Mouse (Mus musculus): ENCODE data around the gene Traf2. TPM values are rescaled to one million over a fixed set of nuclear protein-coding genes. Genes with fewer than 3 reads are reported as not detected.

The Traf2 gene
- polyA plus RNA-seq, 1 experiment from 2014 or later, result 19.2 TPM

- 94% methylated on average over 8 of the region's 8 CpGs for WGBS
- no peak for ATAC-seq (ENCODE audit: low FRiP score, low TSS enrichment)
Measured at GRCm38 (mm10) chr2:25536531-25536930, 10.2 kb downstream of the Traf2 start.

GRCm38 (mm10) chr2:25534866-25535182 lies 11.9 kb downstream of the Traf2 start:
- Histone ChIP-seq H3K27ac (replicated peaks; ENCODE audit: low read depth, low read length) (no peak overlapping the region), H3K4me3 (replicated peaks; ENCODE audit: low read depth, low read length) (no peak overlapping the region), H3K9me3 (ENCODE audit: control insufficient read depth, low read length) (no peaks in the 10 kb centered on the region), H3K36me3 (ENCODE audit: control insufficient read depth, insufficient read depth, low read length) (peaks cover 40% of the 10 kb centered on the region), H3K4me1 (ENCODE audit: control insufficient read depth, insufficient read depth, low read length) (no peaks in the 10 kb centered on the region), H3K9ac (replicated peaks; ENCODE audit: low read length) (no peak overlapping the region), H3K27me3 (ENCODE audit: control insufficient read depth, insufficient read depth, low read length) (no peaks in the 10 kb centered on the region), H3K4me2 (ENCODE audit: low read length) (no peak overlapping the region)
- DNase-seq (no peak), ATAC-seq (ENCODE audit: low FRiP score, low TSS enrichment) (no peak)
- WGBS, result 89% methylated on average over 2 of the region's 2 CpGs

More at GRCm38 (mm10) chr2:25536531-25536930, 10.2 kb downstream of the Traf2 start:
- no peaks in the 10 kb centered on the region for H3K4me1 ChIP-seq (ENCODE audit: control insufficient read depth, insufficient read depth, low read length)
- no peak for DNase-seq
- no peak overlapping the region for H3K4me3 ChIP-seq (replicated peaks; ENCODE audit: low read depth, low read length)
- no peak overlapping the region for H3K4me2 ChIP-seq (ENCODE audit: low read length)
- H3K27ac ChIP-seq (replicated peaks; ENCODE audit: low read depth, low read length), result no peak overlapping the region
- no peaks in the 10 kb centered on the region for H3K9me3 ChIP-seq (ENCODE audit: control insufficient read depth, low read length)
- no peak overlapping the region for H3K9ac ChIP-seq (replicated peaks; ENCODE audit: low read length)
- no peaks in the 10 kb centered on the region for H3K27me3 ChIP-seq (ENCODE audit: control insufficient read depth, insufficient read depth, low read length)
- peaks cover 34% of the 10 kb centered on the region for H3K36me3 ChIP-seq (ENCODE audit: control insufficient read depth, insufficient read depth, low read length)

- Histone ChIP-seq H3K4me3 (replicated peaks; ENCODE audit: low read depth, low read length) (no peak overlapping the region), H3K36me3 (ENCODE audit: control insufficient read depth, insufficient read depth, low read length) (peaks cover 43% of the 10 kb centered on the region), H3K27ac (replicated peaks; ENCODE audit: low read depth, low read length) (no peak overlapping the region), H3K4me2 (ENCODE audit: low read length) (no peak overlapping the region), H3K9me3 (ENCODE audit: control insufficient read depth, low read length) (no peaks in the 10 kb centered on the region), H3K9ac (replicated peaks; ENCODE audit: low read length) (no peak overlapping the region), H3K27me3 (ENCODE audit: control insufficient read depth, insufficient read depth, low read length) (no peaks in the 10 kb centered on the region), H3K4me1 (ENCODE audit: control insufficient read depth, insufficient read depth, low read length) (no peaks in the 10 kb centered on the region)
- ATAC-seq (ENCODE audit: low FRiP score, low TSS enrichment) (no peak), DNase-seq (no peak)
- 88% methylated on average over 3 of the region's 3 CpGs for WGBS
Measured at GRCm38 (mm10) chr2:25534178-25534865, 12.4 kb downstream of the Traf2 start.

GRCm38 (mm10) chr2:25533707-25534106 lies 13.0 kb downstream of the Traf2 start:
- no peaks in the 10 kb centered on the region for H3K27me3 ChIP-seq (ENCODE audit: control insufficient read depth, insufficient read depth, low read length)
- H3K4me2 ChIP-seq (ENCODE audit: low read length), result no peak overlapping the region
- no peak overlapping the region for H3K4me3 ChIP-seq (replicated peaks; ENCODE audit: low read depth, low read length)
- no peak overlapping the region for H3K27ac ChIP-seq (replicated peaks; ENCODE audit: low read depth, low read length)
- H3K9ac ChIP-seq (replicated peaks; ENCODE audit: low read length), result no peak overlapping the region
- H3K36me3 ChIP-seq (ENCODE audit: control insufficient read depth, insufficient read depth, low read length), result peaks cover 49% of the 10 kb centered on the region
- DNase-seq (no peak), ATAC-seq (ENCODE audit: low FRiP score, low TSS enrichment) (no peak)
- H3K9me3 ChIP-seq (ENCODE audit: control insufficient read depth, low read length), result no peaks in the 10 kb centered on the region
- 94% methylated on average over 2 of the region's 2 CpGs for WGBS
- no peaks in the 10 kb centered on the region for H3K4me1 ChIP-seq (ENCODE audit: control insufficient read depth, insufficient read depth, low read length)

GRCm38 (mm10) chr2:25526510-25527302 lies 20.0 kb downstream of the Traf2 start:
- Histone ChIP-seq H3K4me2 (ENCODE audit: low read length) (no peak overlapping the region), H3K36me3 (ENCODE audit: control insufficient read depth, insufficient read depth, low read length) (peaks cover 79% of the 10 kb centered on the region), H3K27me3 (ENCODE audit: control insufficient read depth, insufficient read depth, low read length) (no peaks in the 10 kb centered on the region), H3K4me3 (replicated peaks; ENCODE audit: low read depth, low read length) (no peak overlapping the region), H3K9me3 (ENCODE audit: control insufficient read depth, low read length) (no peaks in the 10 kb centered on the region), H3K4me1 (ENCODE audit: control insufficient read depth, insufficient read depth, low read length) (no peaks in the 10 kb centered on the region), H3K27ac (replicated peaks; ENCODE audit: low read depth, low read length) (no peak overlapping the region), H3K9ac (replicated peaks; ENCODE audit: low read length) (no peak overlapping the region)
- ATAC-seq (ENCODE audit: low FRiP score, low TSS enrichment) (no peak), DNase-seq (no peak)
- WGBS, result 95% methylated on average over 9 of the region's 9 CpGs

- Histone ChIP-seq H3K9ac (replicated peaks; ENCODE audit: low read length) (no peak overlapping the region), H3K4me3 (replicated peaks; ENCODE audit: low read depth, low read length) (no peak overlapping the region), H3K4me2 (ENCODE audit: low read length) (no peak overlapping the region), H3K9me3 (ENCODE audit: control insufficient read depth, low read length) (no peaks in the 10 kb centered on the region), H3K4me1 (ENCODE audit: control insufficient read depth, insufficient read depth, low read length) (no peaks in the 10 kb centered on the region), H3K27ac (replicated peaks; ENCODE audit: low read depth, low read length) (no peak overlapping the region), H3K36me3 (ENCODE audit: control insufficient read depth, insufficient read depth, low read length) (peaks cover 11% of the 10 kb centered on the region), H3K27me3 (ENCODE audit: control insufficient read depth, insufficient read depth, low read length) (no peaks in the 10 kb centered on the region)
- DNase-seq (no peak), ATAC-seq (ENCODE audit: low FRiP score, low TSS enrichment) (no peak)
- WGBS, result 67% methylated on average over 3 of the region's 3 CpGs
Measured at GRCm38 (mm10) chr2:25509912-25510311, 36.8 kb downstream of the Traf2 start.

- Histone ChIP-seq H3K36me3 (ENCODE audit: control insufficient read depth, insufficient read depth, low read length) (peaks cover 31% of the 10 kb centered on the region), H3K27me3 (ENCODE audit: control insufficient read depth, insufficient read depth, low read length) (no peaks in the 10 kb centered on the region), H3K4me1 (ENCODE audit: control insufficient read depth, insufficient read depth, low read length) (peaks cover 3% of the 10 kb centered on the region), H3K27ac (replicated peaks; ENCODE audit: low read depth, low read length) (no peak overlapping the region), H3K9me3 (ENCODE audit: control insufficient read depth, low read length) (no peaks in the 10 kb centered on the region), H3K4me2 (ENCODE audit: low read length) (no peak overlapping the region), H3K9ac (replicated peaks; ENCODE audit: low read length) (no peak overlapping the region), H3K4me3 (replicated peaks; ENCODE audit: low read depth, low read length) (no peak overlapping the region)
- no peak for ATAC-seq (ENCODE audit: low FRiP score, low TSS enrichment)
- DNase-seq, result peak; percentile 24
- 28% methylated on average over 5 of the region's 5 CpGs for WGBS
Measured at GRCm38 (mm10) chr2:25506964-25507363, 39.8 kb downstream of the Traf2 start.

- 94% methylated on average over 4 of the region's 4 CpGs for WGBS
- ATAC-seq (ENCODE audit: low FRiP score, low TSS enrichment) (no peak), DNase-seq (no peak)
- H3K36me3 ChIP-seq (ENCODE audit: control insufficient read depth, insufficient read depth, low read length), result peaks cover 31% of the 10 kb centered on the region
- H3K4me2 ChIP-seq (ENCODE audit: low read length), result no peak overlapping the region
- no peak overlapping the region for H3K27ac ChIP-seq (replicated peaks; ENCODE audit: low read depth, low read length)
- H3K9ac ChIP-seq (replicated peaks; ENCODE audit: low read length), result no peak overlapping the region
- H3K9me3 ChIP-seq (ENCODE audit: control insufficient read depth, low read length), result no peaks in the 10 kb centered on the region
- peaks cover 11% of the 10 kb centered on the region for H3K4me1 ChIP-seq (ENCODE audit: control insufficient read depth, insufficient read depth, low read length)
- no peak overlapping the region for H3K4me3 ChIP-seq (replicated peaks; ENCODE audit: low read depth, low read length)
- H3K27me3 ChIP-seq (ENCODE audit: control insufficient read depth, insufficient read depth, low read length), result no peaks in the 10 kb centered on the region
Measured at GRCm38 (mm10) chr2:25505860-25506259, 40.9 kb downstream of the Traf2 start.

- Histone ChIP-seq H3K36me3 (ENCODE audit: control insufficient read depth, insufficient read depth, low read length) (peaks cover 31% of the 10 kb centered on the region), H3K4me3 (replicated peaks; ENCODE audit: low read depth, low read length) (no peak overlapping the region), H3K27ac (replicated peaks; ENCODE audit: low read depth, low read length) (no peak overlapping the region), H3K4me2 (ENCODE audit: low read length) (no peak overlapping the region), H3K4me1 (ENCODE audit: control insufficient read depth, insufficient read depth, low read length) (peaks cover 14% of the 10 kb centered on the region), H3K9ac (replicated peaks; ENCODE audit: low read length) (no peak overlapping the region), H3K9me3 (ENCODE audit: control insufficient read depth, low read length) (no peaks in the 10 kb centered on the region), H3K27me3 (ENCODE audit: control insufficient read depth, insufficient read depth, low read length) (no peaks in the 10 kb centered on the region)
- 89% methylated on average over 1 of the region's 1 CpGs for WGBS
- DNase-seq (no peak), ATAC-seq (ENCODE audit: low FRiP score, low TSS enrichment) (no peak)
Measured at GRCm38 (mm10) chr2:25505000-25505399, 41.7 kb downstream of the Traf2 start.
